Mouse (Mus musculus) liver, postnatal 0 days (tissue): Measurements from ENCODE around the gene Actr6.

Experiments used
- CTCF ChIP-seq: sonication (generic); IDR thresholded peaks from 2 replicates; pipeline ENCODE4 v1.5.1; 2016; ENCODE audit warnings: antibody characterized with exemption, low read depth
- EP300 ChIP-seq: IDR thresholded peaks from 2 replicates; pipeline ENCODE4 v1.6.1; 2016; ENCODE audit warnings: antibody characterized with exemption, low read depth, mild to moderate bottlenecking

DNA sequence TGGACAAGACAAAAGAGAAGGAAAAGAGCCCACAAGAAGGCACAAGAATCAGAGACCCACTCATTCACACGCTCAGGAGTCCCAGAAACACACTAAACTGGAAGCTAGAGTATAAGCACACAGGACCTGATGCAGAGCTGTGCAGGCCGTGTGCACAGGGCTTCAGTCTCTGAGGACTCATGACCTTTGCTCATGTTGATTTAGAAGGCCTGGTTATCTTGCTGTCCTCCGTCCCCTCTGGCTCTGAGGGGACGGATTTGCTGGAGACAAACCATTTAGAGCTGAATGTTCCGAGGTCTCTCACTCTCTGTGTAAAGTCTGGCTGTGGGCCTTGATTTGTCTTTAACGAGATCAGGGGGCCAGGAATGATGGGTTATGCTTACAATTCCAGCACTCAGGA lies 1.7 kb downstream of the Actr6 start:
- TF ChIP-seq CTCF (no peak), EP300 (no peak)
